Mouse (Mus musculus): Measurements from ENCODE around the gene Cryge. TPM values are rescaled to one million over a fixed set of nuclear protein-coding genes. Genes with fewer than 3 reads are reported as not detected.

Cryge gene
- total and polyA plus RNA-seq, 3 experiments: not detected

- H3K27me3 ChIP-seq (ENCODE audit: control insufficient read depth, insufficient read depth, low read length): no peaks in the 10 kb centered on the region
- intact Hi-C loops (cut with DNase I): loop anchor here (5.0 kb wide), 1 partner anchor 1353 kb away; no protein-coding TSS in a partner anchor
- peak; percentile 24 to 41 for DNase-seq
- no peak overlapping the region for H3K27ac ChIP-seq
- no peaks in the 10 kb centered on the region for H3K4me1 ChIP-seq (ENCODE audit: control insufficient read depth, insufficient read depth, low read length)
- no peak overlapping the region for H3K4me3 ChIP-seq
- no peaks in the 10 kb centered on the region for H3K36me3 ChIP-seq (ENCODE audit: control insufficient read depth, insufficient read depth, low read length)
- 7% methylated on average over 9 of the region's 9 CpGs for WGBS
- no peak for TF ChIP-seq POLR2A (IDR thresholded peaks at IDR 0.05; ENCODE audit: insufficient read depth, low read depth, low read length)
- peak; percentile 93 for TF ChIP-seq CTCF (IDR thresholded peaks at IDR 0.05)
- no peaks in the 10 kb centered on the region for H3K79me2 ChIP-seq (replicated peaks; ENCODE audit: control insufficient read depth, insufficient read depth, low read length)
- H3K9ac ChIP-seq (ENCODE audit: low read depth, low read length): no peak overlapping the region
These were observed 40.8 kb downstream of the Cryge start for GRCm38 (mm10) chr1:65010153-65010552.

- Histone ChIP-seq H3K27ac (no peak overlapping the region), H3K36me3 (ENCODE audit: control insufficient read depth, insufficient read depth, low read length) (no peaks in the 10 kb centered on the region), H3K79me2 (replicated peaks; ENCODE audit: control insufficient read depth, insufficient read depth, low read length) (no peaks in the 10 kb centered on the region), H3K4me1 (ENCODE audit: control insufficient read depth, insufficient read depth, low read length) (no peaks in the 10 kb centered on the region), H3K27me3 (ENCODE audit: control insufficient read depth, insufficient read depth, low read length) (no peaks in the 10 kb centered on the region), H3K9ac (ENCODE audit: low read depth, low read length) (no peak overlapping the region), H3K4me3 (no peak overlapping the region)
- TF ChIP-seq CTCF (IDR thresholded peaks at IDR 0.05): no peak
- intact Hi-C loops (cut with DNase I): no loop called here
- 86% methylated on average over 6 of the region's 6 CpGs for WGBS
- DNase-seq: no peak
These were observed 45.4 kb downstream of the Cryge start for GRCm38 (mm10) chr1:65005575-65005974.

- Histone ChIP-seq H3K27ac (no peak overlapping the region), H3K79me2 (replicated peaks; ENCODE audit: control insufficient read depth, insufficient read depth, low read length) (no peaks in the 10 kb centered on the region), H3K4me1 (ENCODE audit: control insufficient read depth, insufficient read depth, low read length) (no peaks in the 10 kb centered on the region), H3K36me3 (ENCODE audit: control insufficient read depth, insufficient read depth, low read length) (no peaks in the 10 kb centered on the region), H3K9ac (ENCODE audit: low read depth, low read length) (no peak overlapping the region), H3K27me3 (ENCODE audit: control insufficient read depth, insufficient read depth, low read length) (no peaks in the 10 kb centered on the region), H3K4me3 (no peak overlapping the region)
- 35% methylated on average over 4 of the region's 4 CpGs for WGBS
- TF ChIP-seq CTCF (IDR thresholded peaks at IDR 0.05): no peak
- TF ChIP-seq EP300 (IDR thresholded peaks at IDR 0.05; ENCODE audit: insufficient read depth, low read depth, low read length): no peak
- no peak for TF ChIP-seq POLR2A (IDR thresholded peaks at IDR 0.05; ENCODE audit: insufficient read depth, low read depth, low read length)
- no peak for DNase-seq
- intact Hi-C loops (cut with DNase I): no loop called here
These were observed 46.4 kb downstream of the Cryge start for GRCm38 (mm10) chr1:65004526-65004925.

Other genes starting within 250 kb of the Cryge start
- 1 to 10 TPM; 6.8 to 6.9 TPM for gene Plekhm3, start 94.3 kb downstream of the Cryge start, total RNA-seq (2021)
- 3.3 and 4.7 TPM in 2 replicates for gene Plekhm3, start 94.3 kb downstream of the Cryge start, polyA plus RNA-seq (2012; rRNA removed)
- not detected for gene Akr1cl, start 18.4 kb downstream of the Cryge start, total RNA-seq (2021)
- 0.10 and 0.35 TPM in 2 replicates for gene Akr1cl, start 18.4 kb downstream of the Cryge start, polyA plus RNA-seq (2012; rRNA removed)
- gene Crygd, start 12.3 kb upstream of the Cryge start, total RNA-seq (2021): not detected
- not detected in 2 replicates for gene Crygd, start 12.3 kb upstream of the Cryge start, polyA plus RNA-seq (2012; rRNA removed)
- gene Crygc, start 22.5 kb upstream of the Cryge start, total RNA-seq (2021): not detected
- gene Crygc, start 22.5 kb upstream of the Cryge start, polyA plus RNA-seq (2012; rRNA removed): not detected in 2 replicates
- gene Crygb, start 31.1 kb upstream of the Cryge start, total RNA-seq (2021): not detected
- not detected in 2 replicates for gene Crygb, start 31.1 kb upstream of the Cryge start, polyA plus RNA-seq (2012; rRNA removed)
- gene Cryga, start 52.2 kb upstream of the Cryge start, total RNA-seq (2021): not detected
- not detected in 2 replicates for gene Cryga, start 52.2 kb upstream of the Cryge start, polyA plus RNA-seq (2012; rRNA removed)
- gene Gm28845, start 68.4 kb upstream of the Cryge start, total RNA-seq (2021): not detected
- gene Gm28845, start 68.4 kb upstream of the Cryge start, polyA plus RNA-seq (2012; rRNA removed): not detected in 2 replicates
- not detected for gene D630023F18Rik, start 72.1 kb upstream of the Cryge start, total RNA-seq (2021)
- 0.12 TPM in 1 of 2 replicates, not detected in the other for gene D630023F18Rik, start 72.1 kb upstream of the Cryge start, polyA plus RNA-seq (2012; rRNA removed)
- gene Idh1, start 135.4 kb upstream of the Cryge start, total RNA-seq (2021): 10 to 100 TPM; 57.8 to 88.9 TPM
- gene Idh1, start 135.4 kb upstream of the Cryge start, polyA plus RNA-seq (2012; rRNA removed): 22.1 and 39.9 TPM in 2 replicates
- gene Pikfyve, start 135.5 kb upstream of the Cryge start, total RNA-seq (2021): 10 to 100 TPM in 1 of 2 experiments, 1 to 10 TPM in 1; 9.6 to 10.3 TPM
- 2.5 and 4.2 TPM in 2 replicates for gene Pikfyve, start 135.5 kb upstream of the Cryge start, polyA plus RNA-seq (2012; rRNA removed)
- gene Pth2r, start 230.9 kb upstream of the Cryge start, total RNA-seq (2021): not detected
- gene Pth2r, start 230.9 kb upstream of the Cryge start, polyA plus RNA-seq (2012; rRNA removed): not detected in 2 replicates

Measured in heart, adult 2 months (tissue).